Mouse (Mus musculus): ENCODE results near the gene Gatm. TPM values are rescaled to one million over a fixed set of nuclear protein-coding genes. Genes with fewer than 3 reads are reported as not detected.
A peak's percentile ranks its signal among the peaks of the same experiment; 100 is the strongest.

The Gatm gene
- polyA plus RNA-seq, 1 experiment from 2014 or later, result 45.0 TPM

GRCm38 (mm10) chr2:122631226-122631801 lies 20.2 kb upstream of the Gatm start:
- H3K27me3 ChIP-seq (replicated peaks), result no peaks in the 10 kb centered on the region
- no peaks in the 10 kb centered on the region for H3K9me3 ChIP-seq (replicated peaks)
- peak overlapping the region; percentile 77 for H3K27ac ChIP-seq (replicated peaks)
- H3K4me1 ChIP-seq, result peaks cover 16% of the 10 kb centered on the region
- WGBS, result under 1% methylated on average over 53 of the region's 53 CpGs
- peak overlapping the region; percentile 68 for H3K9ac ChIP-seq (replicated peaks)
- peaks cover 19% of the 10 kb centered on the region for H3K36me3 ChIP-seq
- peak overlapping the region; percentile 84 for H3K4me2 ChIP-seq
- peak overlapping the region; percentile 56 for H3K4me3 ChIP-seq (replicated peaks)
- peak; percentile 37; the same call in 1 of the 2 replicates for ATAC-seq (ENCODE audit: low FRiP score)

GRCm38 (mm10) chr2:122630465-122631225 lies 19.5 kb upstream of the Gatm start:
- H3K9me3 ChIP-seq (replicated peaks), result no peaks in the 10 kb centered on the region
- ATAC-seq (ENCODE audit: low FRiP score), result peak; percentile 87
- peak overlapping the region; percentile 84 for H3K4me2 ChIP-seq
- H3K27ac ChIP-seq (replicated peaks), result peak overlapping the region; percentile 77
- no peaks in the 10 kb centered on the region for H3K27me3 ChIP-seq (replicated peaks)
- H3K9ac ChIP-seq (replicated peaks), result peak overlapping the region; percentile 68
- H3K4me1 ChIP-seq, result peaks cover 16% of the 10 kb centered on the region
- peaks cover 19% of the 10 kb centered on the region for H3K36me3 ChIP-seq
- H3K4me3 ChIP-seq (replicated peaks), result peak overlapping the region; percentile 56
- under 1% methylated on average over 70 of the region's 75 CpGs for WGBS

- peak overlapping the region; percentile 56 for H3K4me3 ChIP-seq (replicated peaks)
- peaks cover 19% of the 10 kb centered on the region for H3K36me3 ChIP-seq
- no peaks in the 10 kb centered on the region for H3K9me3 ChIP-seq (replicated peaks)
- peak overlapping the region; percentile 68 for H3K9ac ChIP-seq (replicated peaks)
- ATAC-seq (ENCODE audit: low FRiP score), result peak; percentile 22; the same call in 1 of the 2 replicates
- WGBS, result 63% methylated on average over 6 of the region's 6 CpGs
- H3K27me3 ChIP-seq (replicated peaks), result no peaks in the 10 kb centered on the region
- H3K4me2 ChIP-seq, result peak overlapping the region; percentile 84
- H3K27ac ChIP-seq (replicated peaks), result peak overlapping the region; percentile 77
- H3K4me1 ChIP-seq, result peaks cover 16% of the 10 kb centered on the region
Observed at GRCm38 (mm10) chr2:122629871-122630270, 18.8 kb upstream of the Gatm start.

DNA sequence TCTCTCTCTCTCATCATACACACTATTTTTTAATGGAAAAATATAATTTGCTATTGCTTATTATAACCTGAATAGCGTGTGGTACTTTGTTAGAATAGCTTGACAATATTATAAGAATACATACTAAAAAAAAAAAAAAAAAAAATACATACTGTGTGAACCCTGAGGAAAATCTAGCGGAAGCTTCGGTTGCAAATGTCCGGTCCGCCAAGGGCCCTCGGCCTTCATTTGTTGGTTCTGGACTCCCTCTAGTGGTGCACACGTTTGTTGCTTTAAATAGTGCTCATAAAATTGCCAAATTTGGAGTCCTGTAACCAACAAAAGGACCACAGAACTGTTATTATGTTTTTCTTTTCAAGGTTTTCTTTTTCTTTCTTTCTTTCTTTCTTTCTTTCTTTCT lies 17.9 kb upstream of the Gatm start:
- H3K27ac ChIP-seq (replicated peaks), result no peak overlapping the region
- no peak overlapping the region for H3K4me3 ChIP-seq (replicated peaks)
- H3K4me2 ChIP-seq, result peak overlapping the region; percentile 37
- H3K9ac ChIP-seq (replicated peaks), result no peak overlapping the region
- ATAC-seq (ENCODE audit: low FRiP score), result no peak
- no peaks in the 10 kb centered on the region for H3K9me3 ChIP-seq (replicated peaks)
- H3K36me3 ChIP-seq, result peaks cover 15% of the 10 kb centered on the region
- under 1% methylated on average over 7 of the region's 7 CpGs for WGBS
- peaks cover 16% of the 10 kb centered on the region for H3K4me1 ChIP-seq
- no peaks in the 10 kb centered on the region for H3K27me3 ChIP-seq (replicated peaks)

DNA sequence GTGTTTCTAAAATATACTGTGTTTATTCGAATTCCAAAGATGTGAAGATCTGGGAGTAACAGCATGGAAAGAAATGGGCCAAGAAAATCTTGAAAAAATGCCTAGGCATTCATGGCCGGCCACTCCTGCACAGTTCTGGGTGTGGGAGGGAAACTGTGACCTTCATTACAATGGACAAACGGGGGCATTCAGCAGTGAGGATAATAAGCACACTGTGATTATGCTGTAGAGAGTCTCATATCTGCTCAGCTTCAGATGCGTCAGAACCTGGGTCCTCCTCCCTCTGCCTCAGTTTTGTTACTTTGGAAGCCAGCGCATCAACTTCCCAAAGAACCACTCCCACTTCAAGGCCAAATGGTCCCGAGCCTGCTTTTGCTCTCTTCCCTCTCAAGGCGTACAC lies 14.8 kb upstream of the Gatm start:
- H3K27me3 ChIP-seq (replicated peaks), result no peaks in the 10 kb centered on the region
- 68% methylated on average over 7 of the region's 7 CpGs for WGBS
- no peak overlapping the region for H3K4me3 ChIP-seq (replicated peaks)
- no peak overlapping the region for H3K27ac ChIP-seq (replicated peaks)
- no peaks in the 10 kb centered on the region for H3K36me3 ChIP-seq
- no peak overlapping the region for H3K9ac ChIP-seq (replicated peaks)
- H3K4me2 ChIP-seq, result no peak overlapping the region
- no peaks in the 10 kb centered on the region for H3K9me3 ChIP-seq (replicated peaks)
- no peak for ATAC-seq (ENCODE audit: low FRiP score)
- H3K4me1 ChIP-seq, result peaks cover 5% of the 10 kb centered on the region

DNA sequence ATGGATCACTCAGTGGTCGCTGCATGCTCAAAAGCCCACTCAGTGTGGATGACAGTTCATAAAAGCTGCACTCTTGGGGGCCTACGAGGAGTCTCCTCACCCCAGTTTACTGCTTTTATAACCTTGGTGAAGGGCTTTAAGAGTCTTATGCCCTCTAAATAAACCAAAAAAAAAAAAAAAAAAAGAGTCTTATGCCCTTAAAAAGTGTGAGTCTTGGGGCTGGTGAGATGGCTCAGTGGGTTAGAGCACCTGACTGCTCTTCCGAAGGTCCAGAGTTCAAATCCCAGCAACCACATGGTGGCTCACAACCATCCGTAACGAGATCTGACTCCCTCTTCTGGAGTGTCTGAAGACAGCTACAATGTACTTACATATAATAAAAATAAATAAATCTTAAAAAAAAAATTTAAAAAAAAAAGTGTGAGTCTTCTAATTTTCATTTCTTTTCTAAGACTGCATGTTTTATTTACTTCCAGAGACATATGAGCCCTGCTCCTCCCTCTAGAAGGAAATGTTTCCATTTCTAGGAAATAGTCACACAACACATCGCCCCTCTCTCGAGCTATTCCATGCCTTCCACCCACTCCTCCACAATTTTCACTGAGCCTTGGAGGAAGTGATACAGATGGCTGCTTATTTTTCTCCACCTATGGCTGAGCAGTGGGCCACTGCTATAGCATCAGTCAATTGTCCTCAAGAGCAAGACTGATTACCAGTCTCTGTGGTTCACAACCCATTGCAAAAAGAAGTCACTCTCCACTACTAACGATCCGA lies 10.4 kb upstream of the Gatm start:
- ATAC-seq (ENCODE audit: low FRiP score), result no peak
- Histone ChIP-seq H3K27me3 (replicated peaks) (no peaks in the 10 kb centered on the region), H3K9ac (replicated peaks) (no peak overlapping the region), H3K27ac (replicated peaks) (no peak overlapping the region), H3K9me3 (replicated peaks) (no peaks in the 10 kb centered on the region), H3K4me3 (replicated peaks) (no peak overlapping the region), H3K36me3 (no peaks in the 10 kb centered on the region), H3K4me1 (no peaks in the 10 kb centered on the region), H3K4me2 (no peak overlapping the region)
- 79% methylated on average over 9 of the region's 9 CpGs for WGBS

DNA sequence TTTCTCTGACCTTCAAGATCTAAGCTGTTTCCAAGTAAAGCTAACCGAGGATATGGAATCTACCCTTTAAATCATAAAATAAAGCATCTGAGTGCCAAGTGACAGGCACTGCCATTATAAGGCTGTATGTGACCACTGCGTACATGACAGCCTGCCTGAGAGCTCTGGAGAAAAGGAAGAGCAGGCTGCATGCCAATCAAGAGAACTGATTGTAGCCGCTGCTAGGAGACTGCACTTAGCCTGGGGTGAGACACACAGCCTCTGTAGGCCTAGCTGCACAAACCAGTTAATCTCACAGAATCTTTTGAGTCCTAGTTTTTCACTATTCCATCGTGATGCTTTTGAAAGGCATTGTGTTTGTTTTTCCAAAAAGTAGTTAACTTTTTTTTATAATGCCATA lies 7.6 kb upstream of the Gatm start:
- Histone ChIP-seq H3K4me1 (no peaks in the 10 kb centered on the region), H3K36me3 (no peaks in the 10 kb centered on the region), H3K4me3 (replicated peaks) (no peak overlapping the region), H3K27me3 (replicated peaks) (no peaks in the 10 kb centered on the region), H3K4me2 (no peak overlapping the region), H3K27ac (replicated peaks) (no peak overlapping the region), H3K9ac (replicated peaks) (no peak overlapping the region), H3K9me3 (replicated peaks) (no peaks in the 10 kb centered on the region)
- 44% methylated on average over 4 of the region's 4 CpGs for WGBS
- ATAC-seq (ENCODE audit: low FRiP score), result no peak

GRCm38 (mm10) chr2:122617792-122618191 lies 6.7 kb upstream of the Gatm start:
- Histone ChIP-seq H3K4me3 (replicated peaks) (no peak overlapping the region), H3K27ac (replicated peaks) (no peak overlapping the region), H3K4me2 (no peak overlapping the region), H3K4me1 (no peaks in the 10 kb centered on the region), H3K9ac (replicated peaks) (no peak overlapping the region), H3K36me3 (no peaks in the 10 kb centered on the region), H3K27me3 (replicated peaks) (no peaks in the 10 kb centered on the region), H3K9me3 (replicated peaks) (no peaks in the 10 kb centered on the region)
- WGBS, result 84% methylated on average over 6 of the region's 6 CpGs
- ATAC-seq (ENCODE audit: low FRiP score), result no peak

- Histone ChIP-seq H3K9ac (replicated peaks) (no peak overlapping the region), H3K4me3 (replicated peaks) (no peak overlapping the region), H3K4me1 (peaks cover 6% of the 10 kb centered on the region; the same call in 1 of the 2 replicates), H3K36me3 (no peaks in the 10 kb centered on the region), H3K9me3 (replicated peaks) (no peaks in the 10 kb centered on the region), H3K4me2 (no peak overlapping the region), H3K27me3 (replicated peaks) (0 out of 2 replicates have a peak, but pooled peaks cover 5% of the 10 kb centered on the region), H3K27ac (replicated peaks) (no peak overlapping the region)
- ATAC-seq (ENCODE audit: low FRiP score), result no peak
- 80% methylated on average over 6 of the region's 6 CpGs for WGBS
Observed at GRCm38 (mm10) chr2:122616237-122616636, 5.1 kb upstream of the Gatm start.

GRCm38 (mm10) chr2:122611654-122611973 lies 511 bp upstream of the Gatm start:
- peak overlapping the region; percentile 54 for H3K4me3 ChIP-seq (replicated peaks)
- peaks cover 10% of the 10 kb centered on the region; the same call in 1 of the 2 replicates for H3K4me1 ChIP-seq
- H3K9ac ChIP-seq (replicated peaks), result peak overlapping the region; percentile 59
- peak overlapping the region; percentile 68 for H3K4me2 ChIP-seq
- H3K9me3 ChIP-seq (replicated peaks), result no peaks in the 10 kb centered on the region
- no peak overlapping the region for H3K27ac ChIP-seq (replicated peaks)
- no peak for ATAC-seq (ENCODE audit: low FRiP score)
- 87% methylated on average over 4 of the region's 4 CpGs for WGBS
- 0 out of 2 replicates have a peak, but pooled peaks cover 5% of the 10 kb centered on the region for H3K27me3 ChIP-seq (replicated peaks)
- H3K36me3 ChIP-seq, result no peaks in the 10 kb centered on the region

DNA sequence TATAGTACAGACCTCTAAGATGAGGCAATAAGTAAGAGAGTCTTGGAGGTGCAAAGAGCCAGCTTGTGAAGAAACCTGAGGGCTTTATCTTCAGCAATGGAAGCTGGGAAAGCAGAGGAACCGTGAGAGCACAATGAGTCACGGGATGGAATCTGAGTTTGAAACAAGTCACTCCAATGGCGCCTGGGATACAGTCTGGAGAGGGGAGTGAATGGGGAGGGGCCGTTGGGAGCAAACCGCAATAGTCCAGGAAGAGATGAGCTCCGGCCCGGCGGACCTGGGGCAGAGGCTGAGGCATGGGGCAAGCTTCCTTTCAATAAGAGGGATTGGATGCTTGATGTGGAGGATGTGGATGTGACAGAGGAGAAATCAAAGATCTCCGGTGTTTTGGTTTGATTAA lies 2.3 kb downstream of the Gatm start:
- Histone ChIP-seq H3K4me2 (no peak overlapping the region), H3K4me1 (peaks cover 10% of the 10 kb centered on the region; the same call in 1 of the 2 replicates), H3K9me3 (replicated peaks) (no peaks in the 10 kb centered on the region), H3K27ac (replicated peaks) (no peak overlapping the region), H3K36me3 (no peaks in the 10 kb centered on the region), H3K4me3 (replicated peaks) (no peak overlapping the region), H3K27me3 (replicated peaks) (0 out of 2 replicates have a peak, but pooled peaks cover 5% of the 10 kb centered on the region), H3K9ac (replicated peaks) (no peak overlapping the region)
- WGBS, result 80% methylated on average over 9 of the region's 9 CpGs
- ATAC-seq (ENCODE audit: low FRiP score), result no peak

All from neural tube, embryonic 15.5 days (tissue).